Mouse (Mus musculus) erythroid progenitor cell, adult 5-6 weeks (primary cell): Measurements from ENCODE around the gene Zdhhc1. TPM values are rescaled to one million over a fixed set of nuclear protein-coding genes. Genes with fewer than 3 reads are reported as not detected.

Experiments
- ATAC-seq: replicated peaks from 2 replicates; pipeline ENCODE4 v1.8.0; 2016; ENCODE audit warnings: moderate number of reproducible peaks, mild to moderate bottlenecking, moderate TSS enrichment, inconsistent platforms; ENCODE audit not compliant: poor library complexity, low FRiP score, severe bottlenecking
- total RNA-seq, 2 experiments: library from RNA; stranded (forward) in 1 of 2; stranded (reverse) in 1 of 2; fragments of 150-400 nt in 1 of 2; fragments of 186-747, 209-891 nt in 1 of 2; gene quantifications; 2 replicates each; pipeline versions ENCODE4 v1.2.3 to v1.2.4; 2015 to 2017; ENCODE audit warnings: low replicate concordance in 2 of 2

Zdhhc1 gene
- total RNA-seq, 2 experiments from 2014 or later: not detected

DNA sequence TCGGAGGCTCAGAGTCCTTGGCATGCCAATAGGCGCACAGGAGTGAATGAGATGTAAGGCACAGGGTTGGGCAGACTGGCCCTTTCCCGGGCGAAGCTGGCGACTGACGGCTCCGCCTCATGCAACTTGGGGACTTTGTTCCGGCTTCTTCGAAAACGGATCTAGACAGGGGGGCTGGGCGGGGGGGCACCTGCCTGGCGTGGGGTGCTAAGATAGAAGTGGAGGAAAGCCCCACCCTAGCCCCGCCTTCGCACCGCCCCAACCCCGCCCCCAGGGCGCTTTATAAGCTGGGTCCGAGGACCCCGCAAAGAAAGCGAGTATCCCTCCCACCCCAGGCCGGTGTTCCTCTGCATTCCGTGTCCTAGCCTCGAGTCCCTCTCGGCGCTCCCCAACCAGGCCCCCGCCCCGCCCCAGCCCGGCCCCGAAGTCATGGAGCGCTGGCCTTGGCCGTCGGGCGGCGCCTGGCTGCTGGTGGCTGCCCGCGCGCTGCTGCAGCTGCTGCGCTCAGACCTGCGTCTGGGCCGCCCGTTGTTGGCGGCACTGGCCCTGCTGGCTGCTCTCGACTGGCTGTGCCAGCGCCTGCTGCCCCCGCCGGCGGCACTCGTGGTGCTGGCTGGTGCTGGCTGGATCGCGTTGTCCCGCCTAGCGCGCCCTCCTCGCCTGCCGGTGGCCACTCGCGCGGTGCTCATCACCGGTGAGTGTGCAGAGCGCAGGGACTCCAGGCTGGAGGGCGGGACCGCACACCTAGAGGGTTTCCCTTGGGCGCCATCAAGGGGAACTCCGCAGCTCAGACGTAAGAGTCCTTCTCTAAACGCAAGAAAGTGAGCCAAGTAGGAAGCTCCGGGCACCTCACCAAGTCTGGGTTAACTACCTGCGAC is 22.0 kb upstream of the Zdhhc1 start, which contains the start of gene Hsd11b2:
Hsd11b2 (plus strand) TSS at position 320 of the 878 bp plus-strand sequence.
- no peak for ATAC-seq

DNA sequence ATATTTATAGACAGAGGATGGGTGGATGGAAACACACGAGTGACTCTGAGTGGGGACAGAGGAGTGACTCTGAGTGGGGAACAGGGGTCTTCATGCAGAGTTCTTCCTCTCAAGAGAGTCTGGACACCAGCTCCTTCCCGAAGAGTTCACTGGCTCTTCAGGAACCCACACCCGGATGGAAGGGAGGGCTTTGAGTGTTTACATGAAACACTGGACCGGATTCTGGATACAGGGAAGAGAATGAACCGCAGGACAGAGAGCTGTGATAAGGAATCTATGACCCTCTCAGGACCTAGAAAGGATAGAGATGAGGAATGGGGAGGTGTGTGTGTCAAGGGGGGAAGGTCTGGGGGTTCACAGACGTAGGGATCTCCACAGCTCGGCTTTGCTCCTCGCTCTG is 20.6 kb upstream of the Zdhhc1 start:
- ATAC-seq: no peak

DNA sequence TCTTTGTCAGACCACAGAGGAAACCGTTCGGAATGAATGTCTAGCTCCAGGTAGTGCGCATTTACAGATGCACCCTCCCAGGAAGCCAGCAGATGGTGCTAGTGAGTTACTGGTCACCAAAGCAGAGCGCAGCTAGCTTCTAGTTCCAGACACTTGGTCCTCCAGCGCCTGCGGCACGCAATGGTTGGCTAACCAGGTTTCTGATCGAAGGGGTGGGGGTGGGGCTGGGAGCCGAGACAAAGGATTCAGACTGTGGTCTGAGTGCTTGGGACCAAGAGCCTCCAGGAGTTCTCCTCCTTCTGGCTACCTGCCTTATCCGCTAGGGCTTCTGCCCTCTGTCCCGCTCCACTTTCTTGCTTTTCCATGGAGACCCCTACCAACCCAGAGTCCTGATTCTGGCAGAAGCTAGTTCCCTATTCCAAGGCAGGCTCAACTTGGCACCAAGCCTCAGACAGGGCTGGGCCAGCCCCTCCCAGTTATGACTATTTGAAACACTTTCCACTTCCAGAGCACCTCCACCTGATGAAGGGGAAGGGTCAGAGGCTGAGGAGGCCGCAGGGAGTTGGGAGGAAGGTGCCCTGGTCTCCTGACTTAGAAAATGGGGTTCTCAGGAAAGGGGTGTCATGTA is 19.4 kb upstream of the Zdhhc1 start:
- ATAC-seq: peak; percentile 74

DNA sequence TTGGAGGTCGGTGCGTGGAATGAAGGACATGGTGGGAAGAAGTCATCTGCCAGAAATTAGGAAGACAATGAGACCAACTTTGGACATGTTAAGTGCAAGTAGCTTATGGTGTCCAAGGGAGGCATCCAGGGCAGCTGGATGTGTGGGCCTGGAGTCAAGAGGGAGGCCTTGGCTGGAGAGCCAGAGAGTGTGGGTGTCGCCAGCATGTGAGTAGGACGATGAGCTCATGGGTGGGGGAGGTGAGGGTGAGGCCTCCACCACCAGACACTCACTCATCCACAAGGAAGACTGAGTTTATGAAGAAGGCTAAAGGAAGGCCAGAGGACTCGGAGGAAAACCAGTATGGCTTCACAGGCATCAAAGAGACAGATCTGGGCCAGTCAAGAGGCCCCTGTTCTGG is 18.0 kb upstream of the Zdhhc1 start:
- no peak for ATAC-seq

DNA sequence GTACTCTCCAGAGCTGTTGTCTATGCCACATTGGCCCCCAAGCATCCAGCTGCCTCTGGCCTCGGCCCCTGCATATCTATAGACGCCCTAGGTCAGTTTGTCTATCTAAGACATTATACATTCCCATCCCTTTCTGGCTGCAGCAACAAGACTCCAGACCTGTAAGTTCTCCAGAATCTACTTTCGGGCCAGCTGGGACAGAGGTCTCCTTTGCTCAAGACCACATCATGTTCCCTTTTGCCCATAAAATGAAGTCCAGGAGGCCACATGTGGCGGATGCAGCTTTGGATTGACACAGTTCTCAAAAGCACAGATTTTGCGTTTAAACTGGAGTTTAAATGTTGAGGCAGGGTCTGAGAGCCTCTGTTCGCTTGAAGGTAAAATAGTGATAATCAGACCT is 17.5 kb upstream of the Zdhhc1 start:
- no peak for ATAC-seq

DNA sequence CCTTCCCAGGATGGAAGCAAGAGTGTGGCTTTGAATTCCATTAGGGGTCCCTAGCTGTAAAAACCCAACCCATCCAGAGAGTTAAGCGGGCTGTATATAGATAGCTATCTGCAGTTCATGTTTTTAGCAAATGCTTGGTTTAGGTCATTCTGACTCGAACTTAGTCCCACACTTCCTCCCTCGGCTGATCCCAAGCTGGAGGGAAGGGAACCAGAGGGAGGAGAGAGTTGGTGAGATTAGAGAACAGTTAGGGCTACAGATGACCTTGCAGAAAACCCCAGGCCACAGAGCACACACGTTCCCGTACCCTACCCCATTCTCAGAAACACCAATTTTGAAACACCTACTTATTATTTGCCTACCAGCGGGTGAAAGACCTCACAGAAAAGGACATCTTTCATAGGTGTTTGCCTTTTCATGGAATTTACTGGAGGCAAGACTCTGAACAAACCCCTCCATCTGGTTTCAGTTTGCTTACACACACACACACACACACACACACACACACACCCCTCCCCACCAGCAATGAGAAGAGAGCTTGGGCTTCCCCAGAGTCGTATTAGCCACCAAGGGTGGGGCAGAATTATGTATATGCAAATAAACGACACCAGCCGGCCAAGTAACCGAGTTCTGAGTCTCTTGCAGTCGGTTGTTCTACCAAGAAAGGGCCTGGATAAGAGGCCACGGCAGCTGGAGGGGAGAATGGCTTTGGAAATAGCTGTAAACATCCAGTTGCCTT is 13.5 kb upstream of the Zdhhc1 start:
- no peak for ATAC-seq

DNA sequence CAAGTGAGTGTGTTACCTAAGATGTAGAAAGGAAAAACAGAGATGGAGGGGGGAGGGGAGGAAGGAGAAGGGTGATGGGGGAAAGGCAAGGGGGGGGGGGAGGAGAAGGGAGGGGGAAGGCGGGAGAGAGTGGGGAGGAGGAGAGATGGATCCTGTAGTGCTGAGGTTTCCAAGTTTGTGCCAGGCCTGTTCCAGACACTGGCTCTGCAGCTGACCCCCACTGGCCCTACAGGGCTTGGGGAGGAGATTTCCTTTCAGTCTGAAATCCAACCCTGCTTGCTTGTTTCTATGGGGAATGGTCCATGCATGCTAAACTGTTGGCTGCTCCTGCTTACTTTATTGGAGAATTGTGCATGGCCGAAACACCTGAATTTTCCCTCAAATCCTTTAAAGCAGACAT is 12.1 kb upstream of the Zdhhc1 start:
- ATAC-seq: no peak

DNA sequence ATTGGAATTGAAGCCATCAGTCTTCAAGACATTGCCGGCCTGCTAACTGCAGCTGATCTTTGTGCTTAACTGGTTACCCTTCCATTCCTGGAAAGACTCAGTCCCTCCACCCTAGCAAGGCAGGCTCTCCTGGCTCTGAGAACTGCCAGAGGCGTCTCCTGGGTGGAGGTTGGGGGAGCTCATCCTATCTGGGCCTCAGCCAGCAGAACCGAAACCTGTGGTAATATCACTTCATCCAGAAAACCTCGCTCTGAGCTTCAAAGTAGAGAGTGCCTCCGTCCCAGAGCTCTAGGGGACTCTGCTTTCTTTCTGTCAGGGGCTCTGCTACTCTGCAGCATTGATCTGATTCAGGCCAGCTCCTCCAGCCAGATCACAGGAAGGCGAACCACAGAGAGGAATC is 10.3 kb upstream of the Zdhhc1 start:
- ATAC-seq: no peak

DNA sequence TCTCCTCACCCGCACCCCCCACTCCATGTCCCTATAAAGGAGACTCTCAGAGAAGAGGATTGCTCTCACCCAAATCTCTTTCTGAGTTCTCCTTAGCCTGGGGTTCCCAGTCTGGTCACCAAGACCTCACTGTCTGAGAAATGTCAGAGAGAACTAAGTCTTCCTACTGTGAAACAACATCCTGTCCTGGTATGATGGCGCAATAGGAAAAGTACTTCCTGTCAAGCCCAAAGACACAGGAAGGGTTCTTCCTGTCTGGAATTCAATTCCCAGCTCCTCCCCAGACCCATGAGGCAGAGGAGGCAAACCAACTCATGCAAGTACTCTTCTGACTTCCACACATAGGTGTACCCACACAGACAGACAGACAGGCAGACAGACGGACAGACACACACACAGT is 7.9 kb upstream of the Zdhhc1 start:
- no peak for ATAC-seq

DNA sequence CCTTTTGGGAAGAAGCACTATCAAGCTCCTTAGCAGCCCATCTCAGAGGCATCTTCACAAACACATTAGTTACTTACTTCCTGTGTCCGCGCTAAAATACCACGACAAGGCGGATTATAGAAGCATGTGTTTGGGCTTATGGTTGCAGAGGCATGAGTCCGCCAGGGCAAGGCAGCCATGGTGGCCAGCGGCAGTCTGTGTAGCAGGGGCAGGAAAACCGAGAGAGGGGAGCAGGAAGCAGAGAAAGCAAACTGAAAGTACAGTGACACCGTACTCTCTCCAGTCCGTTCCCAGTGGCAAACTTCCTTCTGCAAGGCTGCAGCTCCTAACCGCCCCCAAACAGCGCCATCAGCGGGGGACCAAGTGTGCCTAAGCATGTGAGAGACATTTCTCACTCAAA is 3.1 kb upstream of the Zdhhc1 start:
- no peak for ATAC-seq

DNA sequence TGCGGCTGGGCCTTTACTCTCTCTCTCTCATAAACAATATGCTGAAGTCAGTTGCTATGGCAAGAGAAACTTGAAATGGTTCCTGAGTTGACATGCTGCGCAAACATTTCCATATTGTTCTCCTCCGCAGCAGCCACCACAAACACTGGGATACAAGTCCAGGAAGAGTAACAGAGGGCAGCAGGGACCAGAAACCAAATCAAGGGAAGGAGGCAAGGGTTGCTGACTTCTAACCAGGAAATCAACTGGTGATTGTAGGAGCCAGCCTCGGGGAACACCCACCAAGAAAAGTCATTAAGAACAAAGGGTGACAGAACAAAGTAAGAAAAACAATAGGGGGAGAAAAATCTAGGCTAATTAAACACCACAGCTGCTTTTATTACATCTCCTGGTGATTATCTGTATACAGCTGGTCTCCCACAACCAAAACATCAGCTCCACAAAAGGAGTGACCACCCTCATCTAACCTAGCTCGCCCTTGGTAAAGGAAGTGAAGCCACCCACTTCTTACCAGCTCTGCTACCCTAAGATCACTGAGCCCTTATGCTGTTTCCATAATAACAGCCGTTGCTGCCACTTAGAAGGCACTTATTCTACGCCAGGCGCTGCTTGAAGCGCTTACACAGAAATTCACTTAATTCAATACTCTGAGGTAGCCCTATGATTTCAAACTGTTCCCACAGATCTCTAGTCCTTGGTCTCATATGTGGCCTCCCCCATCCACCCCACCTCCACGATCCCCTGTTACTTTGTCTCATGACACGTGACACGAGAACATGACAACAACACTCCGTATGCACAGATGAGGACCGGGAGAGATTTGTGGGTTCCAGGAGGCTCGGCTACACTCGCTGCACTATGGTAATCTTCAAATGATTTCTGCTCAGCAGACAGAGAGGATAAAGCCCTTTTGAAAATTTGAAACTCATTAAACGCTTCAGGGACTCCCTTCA is 1.1 kb downstream of the Zdhhc1 start:
- no peak for ATAC-seq

DNA sequence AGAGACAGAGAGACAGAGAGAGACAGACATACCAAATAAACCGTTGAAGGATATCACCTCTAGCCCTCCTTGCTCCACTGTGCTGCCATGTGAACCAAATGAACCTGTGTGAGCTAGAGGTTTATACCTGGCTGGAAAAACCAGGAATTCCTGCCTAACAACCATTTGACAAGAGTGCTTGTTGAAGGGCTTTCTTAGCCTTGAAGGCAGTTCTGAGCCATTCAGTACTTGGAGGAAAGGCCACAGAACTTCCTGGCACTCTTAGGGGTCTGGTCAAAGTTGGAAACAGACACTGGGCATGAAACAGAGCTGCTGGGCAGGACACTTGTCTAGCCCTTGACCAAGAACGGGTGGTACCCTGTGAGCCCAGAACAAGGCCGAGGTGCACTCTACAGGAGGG is 2.1 kb downstream of the Zdhhc1 start:
- ATAC-seq: no peak

DNA sequence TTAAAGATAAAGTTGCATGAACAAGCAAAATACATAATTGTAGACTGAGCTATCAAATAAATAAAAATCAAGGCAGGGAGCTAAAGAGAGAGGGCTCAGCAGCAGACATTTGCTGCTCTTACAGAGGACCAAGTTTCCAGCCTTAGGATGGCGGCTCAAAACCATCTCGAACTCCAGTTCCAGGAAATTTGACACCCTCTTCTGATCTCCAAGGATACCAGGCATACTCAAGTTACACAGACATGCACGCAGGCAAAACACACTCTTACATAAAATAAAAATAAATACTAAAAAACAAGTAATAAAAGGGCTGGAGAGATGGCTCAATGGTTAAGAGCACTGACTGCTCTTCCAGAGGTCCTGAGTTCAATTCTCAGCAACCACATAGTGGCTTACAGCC is 3.2 kb downstream of the Zdhhc1 start:
- ATAC-seq: no peak

DNA sequence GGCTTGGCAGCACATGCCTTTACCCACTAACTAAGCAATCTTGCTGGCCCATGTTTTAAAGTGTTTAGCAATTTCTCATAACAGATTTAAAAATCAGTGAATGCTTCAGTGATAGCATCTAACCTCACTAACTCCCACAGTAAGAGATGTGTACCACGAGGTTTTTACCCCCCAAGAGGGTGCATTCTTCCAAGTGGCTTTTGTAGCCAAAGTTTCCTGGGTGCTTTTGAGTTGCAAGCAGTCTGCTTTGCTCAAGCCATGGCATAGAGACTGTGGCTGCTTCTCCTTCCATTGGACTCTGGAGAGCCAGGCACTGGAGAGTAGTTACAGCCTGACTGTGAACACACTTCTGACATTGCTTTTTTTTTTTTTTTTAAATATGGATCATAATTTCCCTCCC is 7.4 kb downstream of the Zdhhc1 start:
- ATAC-seq: no peak

DNA sequence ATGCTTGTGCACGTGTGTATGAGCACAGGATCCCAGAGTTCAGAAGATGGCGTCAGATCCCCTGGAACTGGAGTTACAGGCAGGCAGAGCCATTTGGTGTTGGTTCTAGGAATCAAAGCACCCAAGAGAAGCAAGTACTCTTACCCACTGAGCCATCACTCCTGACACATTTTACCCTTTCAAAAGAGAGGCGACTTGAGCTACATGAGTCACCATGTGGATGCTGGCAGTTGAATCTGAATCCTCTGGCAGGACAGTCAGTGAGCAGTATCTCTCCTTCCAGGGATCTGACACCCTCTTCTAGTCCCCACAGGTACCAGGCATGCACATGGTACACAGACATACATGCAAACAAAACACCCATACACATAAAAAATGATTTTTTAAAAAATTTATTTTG is 8.6 kb downstream of the Zdhhc1 start:
- ATAC-seq: no peak

DNA sequence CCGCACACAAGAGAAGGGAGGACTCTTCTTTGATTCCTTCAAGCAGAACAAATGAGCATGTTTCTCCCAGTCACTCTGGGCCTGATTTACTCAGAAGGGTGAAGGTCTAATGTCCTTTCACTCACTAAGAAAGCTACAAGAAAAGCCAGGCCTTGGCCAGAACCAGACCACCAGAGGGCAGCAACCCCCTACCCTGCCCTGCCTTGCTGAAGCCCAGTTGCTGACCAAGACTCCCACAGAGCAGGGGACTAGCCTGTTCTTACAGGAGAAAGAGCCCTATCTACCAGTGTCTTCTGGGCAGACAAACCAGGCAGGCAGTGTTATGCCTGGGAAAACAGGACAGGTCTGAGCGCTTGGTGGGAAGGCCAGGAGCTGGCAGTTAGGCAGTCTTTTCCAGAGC is 12.3 kb downstream of the Zdhhc1 start:
- ATAC-seq: 0 out of 2 replicates have a peak, but pooled peaks have one; percentile 16

DNA sequence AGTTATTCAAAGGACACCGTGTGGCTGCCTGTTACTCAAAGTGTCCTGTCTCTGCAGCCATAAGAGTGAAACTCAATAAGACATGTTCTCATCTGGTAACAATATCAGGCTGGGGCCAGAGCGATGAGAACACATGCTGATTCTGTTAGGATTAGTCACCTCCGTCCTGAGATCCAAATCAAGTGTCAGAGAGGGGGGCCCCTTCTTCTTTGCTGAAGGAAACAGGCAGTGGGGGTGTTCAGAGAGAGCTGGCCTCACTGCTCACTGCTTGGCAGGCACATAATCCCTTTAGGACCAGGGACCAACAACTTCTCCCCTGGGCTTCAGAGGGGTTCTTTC is 12.7 kb downstream of the Zdhhc1 start:
- no peak for ATAC-seq

DNA sequence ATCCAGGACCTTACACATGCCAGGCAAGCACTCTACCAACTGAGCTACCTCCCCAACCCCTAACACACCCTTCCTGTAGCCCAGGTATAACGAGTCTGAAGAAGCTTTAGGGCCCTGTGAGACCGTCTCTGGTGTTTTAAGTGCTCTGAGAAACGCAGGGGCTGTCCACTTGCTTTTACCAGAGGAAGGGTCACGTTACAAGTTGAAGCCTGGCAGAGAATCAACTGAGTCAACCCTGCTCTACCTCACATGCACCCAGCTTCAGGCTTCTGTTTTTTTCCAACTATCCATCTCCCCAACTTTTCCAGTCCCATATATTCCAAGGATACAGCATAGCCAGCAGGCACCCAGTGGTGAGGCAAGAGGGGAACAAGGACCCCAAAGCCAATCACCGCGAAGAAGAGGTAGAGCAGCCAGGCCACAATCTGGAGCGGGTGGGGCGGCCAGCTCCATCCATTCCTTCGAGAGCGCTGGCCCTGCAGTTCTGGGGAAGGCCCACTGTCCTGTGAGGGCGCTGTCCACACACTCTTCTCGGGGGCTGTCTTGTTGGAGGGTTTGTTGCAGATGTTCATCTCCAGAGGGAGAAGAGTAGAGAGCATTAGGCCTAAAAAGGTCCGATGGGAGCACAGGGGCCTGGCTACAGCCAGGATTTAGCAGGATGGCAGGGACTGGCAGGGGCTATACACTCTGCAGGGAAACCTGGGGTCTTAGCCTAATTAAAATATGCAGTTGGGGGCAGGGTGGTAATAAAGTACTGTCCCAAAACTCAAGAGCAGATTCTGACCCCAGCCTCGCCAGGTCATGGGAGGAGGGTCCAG is 13.3 kb downstream of the Zdhhc1 start:
- ATAC-seq: no peak

DNA sequence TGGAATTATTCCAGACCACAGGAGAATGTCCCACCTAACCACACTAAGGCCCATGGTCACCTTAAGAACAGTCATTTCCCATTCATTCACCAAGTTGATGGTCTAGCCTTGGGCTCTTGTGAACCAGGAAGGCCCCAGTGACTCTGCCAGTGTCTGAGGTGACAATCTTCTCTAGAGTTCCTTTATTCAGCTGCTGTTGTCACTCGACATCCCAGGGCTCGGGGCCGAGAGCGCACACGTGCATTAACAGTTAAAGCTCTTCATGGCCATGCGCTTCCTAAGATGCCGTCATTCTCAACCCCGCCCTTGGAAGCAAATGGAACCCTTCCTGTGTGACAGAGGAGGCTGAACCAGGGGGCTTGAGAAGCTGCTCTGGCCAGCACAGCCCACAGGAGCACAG is 14.6 kb downstream of the Zdhhc1 start:
- no peak for ATAC-seq
